Mouse (Mus musculus): ENCODE measurements around the gene Rnf225.

GRCm38 (mm10) chr7:12880911-12881660, 46.1 kb upstream of the Rnf225 start, which contains the start of gene Zfp128:
- TF ChIP-seq CTCF (IDR thresholded peaks at IDR 0.05; ENCODE audit: low read depth) (0 out of 2 replicates have a peak, but pooled peaks have one; percentile 0), EP300 (IDR thresholded peaks at IDR 0.05; ENCODE audit: low read depth) (no peak)
